Mouse (Mus musculus): ENCODE measurements around the gene Gad2. TPM values are rescaled to one million over a fixed set of nuclear protein-coding genes. Genes with fewer than 3 reads are reported as not detected.

Gad2 gene
- not detected in 2 replicates for polyA plus RNA-seq (2012; ENCODE audit: low replicate concordance)

GRCm38 (mm10) chr2:22621828-22622731, at the start of gene Gad2:
Gene Gad2, plus strand, starts transcription at chr2:22622205.

Other genes with a start within 250 kb of the Gad2 start
- 138 and 274 TPM in 2 replicates for gene Apbb1ip, start 151.9 kb downstream of the Gad2 start, polyA plus RNA-seq (2012; ENCODE audit: low replicate concordance)